Mouse (Mus musculus): ENCODE data around the gene Zgpat. TPM values are rescaled to one million over a fixed set of nuclear protein-coding genes. Genes with fewer than 3 reads are reported as not detected.

Zgpat gene
- polyA plus RNA-seq, 1 experiment = 102 TPM

GRCm38 (mm10) chr2:181377230-181377629 lies 12.5 kb downstream of the Zgpat start:
- Histone ChIP-seq H3K4me1 (ENCODE audit: control insufficient read depth, insufficient read depth, low read length) (peaks cover 3% of the 10 kb centered on the region; the same call in 1 of the 2 replicates), H3K27me3 (ENCODE audit: control insufficient read depth, insufficient read depth, low read length) (no peaks in the 10 kb centered on the region), H3K27ac (ENCODE audit: insufficient read depth, low read length) (no peak overlapping the region), H3K4me3 (replicated peaks; ENCODE audit: insufficient read depth, low read depth, low read length) (no peak overlapping the region)
- DNase-seq = no peak
- WGBS = 88% methylated on average over 2 of the region's 2 CpGs
- TF ChIP-seq POLR2A (IDR thresholded peaks at IDR 0.05; ENCODE audit: borderline replicate concordance, insufficient read depth, low read length) = no peak
- no peak for TF ChIP-seq CTCF (IDR thresholded peaks at IDR 0.05; ENCODE audit: borderline replicate concordance, insufficient read depth, low read depth, low read length)

DNA sequence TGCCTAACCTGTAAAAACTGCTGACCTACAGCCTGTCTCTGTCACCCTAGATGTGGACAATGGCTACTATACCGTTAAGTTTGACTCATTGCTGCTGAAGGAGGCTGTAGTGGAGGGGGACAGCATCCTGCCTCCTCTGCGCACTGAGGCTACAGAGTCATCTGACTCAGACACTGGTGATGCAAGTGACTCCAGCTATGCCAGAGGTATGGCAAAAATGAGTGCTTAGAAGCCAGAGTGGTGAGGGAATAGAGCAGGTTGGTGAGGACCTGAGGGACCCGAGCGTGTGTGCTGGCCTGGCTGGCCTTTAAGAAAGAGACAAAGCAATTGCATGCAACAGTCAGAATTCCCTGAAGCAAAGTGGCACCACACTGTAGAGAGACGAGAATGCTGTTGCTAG lies 14.0 kb downstream of the Zgpat start:
- WGBS = 92% methylated on average over 5 of the region's 5 CpGs
- Histone ChIP-seq H3K27ac (ENCODE audit: insufficient read depth, low read length) (no peak overlapping the region), H3K27me3 (ENCODE audit: control insufficient read depth, insufficient read depth, low read length) (no peaks in the 10 kb centered on the region), H3K4me1 (ENCODE audit: control insufficient read depth, insufficient read depth, low read length) (peaks cover 14% of the 10 kb centered on the region), H3K4me3 (replicated peaks; ENCODE audit: insufficient read depth, low read depth, low read length) (no peak overlapping the region)
- DNase-seq = no peak
- TF ChIP-seq POLR2A (IDR thresholded peaks at IDR 0.05; ENCODE audit: borderline replicate concordance, insufficient read depth, low read length) (no peak), CTCF (IDR thresholded peaks at IDR 0.05; ENCODE audit: borderline replicate concordance, insufficient read depth, low read depth, low read length) (no peak)

DNA sequence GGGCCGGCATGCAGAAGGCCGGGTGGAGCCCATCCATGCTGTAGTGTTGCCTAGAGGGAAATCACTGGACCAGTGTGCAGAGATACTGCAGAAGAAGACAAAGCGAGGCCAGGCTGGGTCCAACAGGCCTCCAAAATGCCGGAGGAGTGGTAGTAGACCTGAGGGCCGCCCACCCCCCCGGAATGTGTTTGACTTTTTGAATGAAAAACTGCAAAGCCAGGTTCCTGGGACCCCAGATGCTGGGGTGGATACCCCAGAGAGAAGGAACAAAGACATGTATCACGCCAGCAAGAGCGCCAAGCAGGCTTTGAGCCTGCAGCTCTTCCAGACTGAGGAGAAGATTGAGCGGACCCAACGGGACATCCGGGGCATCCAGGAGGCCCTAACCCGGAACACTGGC lies 15.1 kb downstream of the Zgpat start, which contains the start of gene Lime1:
Lime1 (plus strand) TSS at position 301 of the 400 bp plus-strand sequence.
- 94% methylated on average over 12 of the region's 12 CpGs for WGBS
- no peak for DNase-seq
- Histone ChIP-seq H3K4me1 (ENCODE audit: control insufficient read depth, insufficient read depth, low read length) (peaks cover 24% of the 10 kb centered on the region), H3K27ac (ENCODE audit: insufficient read depth, low read length) (no peak within 1 kb of the TSS), H3K4me3 (replicated peaks; ENCODE audit: insufficient read depth, low read depth, low read length) (no peak within 1 kb of the TSS), H3K27me3 (ENCODE audit: control insufficient read depth, insufficient read depth, low read length) (no peaks in the 10 kb centered on the region)
- TF ChIP-seq CTCF (IDR thresholded peaks at IDR 0.05; ENCODE audit: borderline replicate concordance, insufficient read depth, low read depth, low read length) (no peak), POLR2A (IDR thresholded peaks at IDR 0.05; ENCODE audit: borderline replicate concordance, insufficient read depth, low read length) (no peak)

DNA sequence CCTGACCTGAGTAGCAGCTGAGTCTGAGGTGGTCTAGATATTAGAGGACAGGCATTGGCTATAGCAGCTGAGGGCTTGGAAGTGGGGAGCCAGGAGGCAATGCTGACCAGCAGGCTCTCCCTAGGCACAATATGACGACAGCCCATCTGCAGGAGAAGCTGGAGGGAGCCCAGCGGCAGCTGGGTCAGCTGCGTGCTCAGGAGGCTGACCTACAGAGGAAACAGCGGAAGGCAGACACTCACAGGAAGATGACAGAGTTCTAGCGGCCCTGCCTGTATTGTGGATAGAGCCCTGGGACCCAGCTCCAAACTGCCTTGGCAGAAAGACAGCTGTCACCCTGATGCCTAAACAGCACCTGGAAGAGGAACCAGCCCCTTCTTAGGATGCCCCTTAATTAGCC lies 15.5 kb downstream of the Zgpat start:
- Histone ChIP-seq H3K27ac (ENCODE audit: insufficient read depth, low read length) (no peak overlapping the region), H3K27me3 (ENCODE audit: control insufficient read depth, insufficient read depth, low read length) (no peaks in the 10 kb centered on the region), H3K4me1 (ENCODE audit: control insufficient read depth, insufficient read depth, low read length) (peaks cover 28% of the 10 kb centered on the region), H3K4me3 (replicated peaks; ENCODE audit: insufficient read depth, low read depth, low read length) (no peak overlapping the region)
- TF ChIP-seq POLR2A (IDR thresholded peaks at IDR 0.05; ENCODE audit: borderline replicate concordance, insufficient read depth, low read length) = no peak
- TF ChIP-seq CTCF (IDR thresholded peaks at IDR 0.05; ENCODE audit: borderline replicate concordance, insufficient read depth, low read depth, low read length) = no peak
- DNase-seq = no peak
- WGBS = 75% methylated on average over 5 of the region's 5 CpGs

- Histone ChIP-seq H3K27ac (ENCODE audit: insufficient read depth, low read length) (no peak overlapping the region), H3K4me1 (ENCODE audit: control insufficient read depth, insufficient read depth, low read length) (peaks cover 35% of the 10 kb centered on the region), H3K27me3 (ENCODE audit: control insufficient read depth, insufficient read depth, low read length) (no peaks in the 10 kb centered on the region), H3K4me3 (replicated peaks; ENCODE audit: insufficient read depth, low read depth, low read length) (no peak overlapping the region)
- TF ChIP-seq CTCF (IDR thresholded peaks at IDR 0.05; ENCODE audit: borderline replicate concordance, insufficient read depth, low read depth, low read length) (no peak), POLR2A (IDR thresholded peaks at IDR 0.05; ENCODE audit: borderline replicate concordance, insufficient read depth, low read length) (no peak)
- WGBS = 89% methylated on average over 5 of the region's 5 CpGs
- no peak for DNase-seq
Measured at GRCm38 (mm10) chr2:181381107-181381506, 16.4 kb downstream of the Zgpat start.

DNA sequence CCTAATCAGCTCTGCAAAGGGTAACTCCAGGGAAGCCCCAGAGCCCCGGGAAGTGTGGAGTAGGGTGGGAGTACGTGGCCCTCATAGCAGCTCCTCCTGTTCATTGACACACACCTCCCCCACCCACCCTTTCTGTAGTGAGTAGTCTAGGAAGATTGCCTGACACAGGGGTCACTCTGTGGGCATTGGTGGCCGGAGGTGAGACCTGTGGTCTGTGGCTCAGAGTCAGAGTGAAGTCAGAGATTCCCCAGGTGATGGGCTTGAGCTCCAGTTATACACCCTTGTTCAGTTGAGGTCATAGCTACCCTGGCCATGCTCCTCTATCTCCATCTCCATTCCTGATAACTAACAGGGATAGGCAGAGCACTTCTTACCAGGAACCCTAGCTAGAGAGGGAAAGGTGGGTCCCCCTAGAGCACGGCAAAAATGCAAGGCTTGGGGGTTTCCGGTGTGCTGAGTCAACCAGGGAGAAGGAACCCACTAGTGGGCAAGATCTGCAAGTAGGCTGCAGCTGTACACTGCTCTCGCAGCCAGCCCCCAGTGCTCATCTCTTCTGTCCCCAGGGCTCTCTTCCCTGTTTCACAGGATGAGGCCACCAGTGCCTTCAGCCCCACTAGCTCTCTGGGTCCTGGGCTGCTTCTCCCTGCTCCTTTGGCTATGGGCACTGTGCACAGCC lies 17.0 kb downstream of the Zgpat start:
- H3K4me1 ChIP-seq (ENCODE audit: control insufficient read depth, insufficient read depth, low read length) = peaks cover 42% of the 10 kb centered on the region
- no peak overlapping the region for H3K4me3 ChIP-seq (replicated peaks; ENCODE audit: insufficient read depth, low read depth, low read length)
- TF ChIP-seq CTCF (IDR thresholded peaks at IDR 0.05; ENCODE audit: borderline replicate concordance, insufficient read depth, low read depth, low read length) (no peak), POLR2A (IDR thresholded peaks at IDR 0.05; ENCODE audit: borderline replicate concordance, insufficient read depth, low read length) (no peak)

DNA sequence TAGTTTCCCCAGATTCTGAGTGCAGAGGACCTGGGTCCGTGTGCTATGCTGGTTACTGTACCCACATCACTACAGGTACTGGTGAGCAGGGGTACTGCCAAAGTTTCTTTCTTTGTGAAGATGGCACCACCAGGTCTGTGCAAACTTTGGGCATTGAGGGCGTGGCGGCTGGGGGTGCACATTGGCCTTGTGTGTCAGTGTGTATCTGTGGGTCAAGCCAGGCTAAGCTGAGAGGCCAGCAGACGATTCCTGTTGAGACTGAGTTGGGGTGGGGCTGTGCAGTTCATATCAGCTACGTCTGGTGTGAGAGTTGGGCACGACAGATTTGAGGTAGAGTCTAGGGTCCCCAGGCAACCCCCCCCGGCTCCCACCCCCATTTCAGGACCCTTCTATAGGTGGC lies 19.7 kb downstream of the Zgpat start:
- Histone ChIP-seq H3K4me1 (ENCODE audit: control insufficient read depth, insufficient read depth, low read length) (peaks cover 50% of the 10 kb centered on the region), H3K27ac (ENCODE audit: insufficient read depth, low read length) (no peak overlapping the region), H3K4me3 (replicated peaks; ENCODE audit: insufficient read depth, low read depth, low read length) (no peak overlapping the region), H3K27me3 (ENCODE audit: control insufficient read depth, insufficient read depth, low read length) (no peaks in the 10 kb centered on the region)
- WGBS = 72% methylated on average over 7 of the region's 7 CpGs
- TF ChIP-seq POLR2A (IDR thresholded peaks at IDR 0.05; ENCODE audit: borderline replicate concordance, insufficient read depth, low read length) (no peak), CTCF (IDR thresholded peaks at IDR 0.05; ENCODE audit: borderline replicate concordance, insufficient read depth, low read depth, low read length) (no peak)
- DNase-seq = no peak

More for the DNA sequence above, 17.0 kb downstream of the Zgpat start:
- DNase-seq = no peak
- no peaks in the 10 kb centered on the region for H3K27me3 ChIP-seq (ENCODE audit: control insufficient read depth, insufficient read depth, low read length)
- WGBS = 94% methylated on average over 6 of the region's 6 CpGs
- H3K27ac ChIP-seq (ENCODE audit: insufficient read depth, low read length) = no peak overlapping the region

DNA sequence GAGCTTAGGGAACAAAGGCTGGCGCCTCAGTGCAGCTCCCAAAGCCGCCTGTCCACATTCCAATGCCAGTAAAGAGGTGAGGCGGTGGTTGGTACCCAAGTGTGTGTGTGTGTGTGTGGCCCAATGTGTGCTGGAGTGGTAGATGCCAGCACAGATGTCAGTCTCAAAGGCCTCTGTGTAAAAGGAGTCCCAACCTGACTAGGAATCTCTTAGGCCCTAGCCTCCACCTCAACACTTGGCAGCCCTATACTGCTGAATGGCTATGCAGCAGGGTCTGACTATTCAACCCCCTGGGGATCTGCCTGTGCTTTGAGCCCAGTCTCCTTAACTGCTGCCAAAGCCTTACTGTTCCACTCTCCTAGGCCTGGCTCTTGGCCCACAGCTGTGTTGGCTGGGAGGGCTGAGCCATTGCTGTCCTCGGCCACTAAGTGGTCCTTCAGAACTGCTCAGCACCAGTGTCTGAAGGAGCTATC lies 20.2 kb downstream of the Zgpat start:
- H3K27me3 ChIP-seq (ENCODE audit: control insufficient read depth, insufficient read depth, low read length) = no peaks in the 10 kb centered on the region
- WGBS = 33% methylated on average over 4 of the region's 4 CpGs
- H3K4me1 ChIP-seq (ENCODE audit: control insufficient read depth, insufficient read depth, low read length) = peaks cover 55% of the 10 kb centered on the region
- H3K27ac ChIP-seq (ENCODE audit: insufficient read depth, low read length) = peak overlapping the region; percentile 29; the same call in 1 of the 2 replicates
- TF ChIP-seq POLR2A (IDR thresholded peaks at IDR 0.05; ENCODE audit: borderline replicate concordance, insufficient read depth, low read length) = no peak
- TF ChIP-seq CTCF (IDR thresholded peaks at IDR 0.05; ENCODE audit: borderline replicate concordance, insufficient read depth, low read depth, low read length) = no peak
- no peak overlapping the region for H3K4me3 ChIP-seq (replicated peaks; ENCODE audit: insufficient read depth, low read depth, low read length)
- DNase-seq = peak; percentile 53 to 57

Measured in cerebellum, adult 2 months (tissue).